Mouse (Mus musculus) CH12.LX (cell line): Measurements from ENCODE around the gene Entpd4b.
"Not testable (repeated sequence)": the region's sequence is repeated elsewhere in the genome, so short reads cannot be mapped to it uniquely, and the experiment has no call there.

Experiments used
- EP300 ChIP-seq: IDR thresholded peaks from 2 replicates; pipeline ENCODE4 v1.6.1; 2011; ENCODE audit warnings: low read length, improper control_type of control experiment
- ETS1 ChIP-seq: conservative IDR thresholded peaks from 2 replicates; pipeline ENCODE4 v1.6.1; 2012; ENCODE audit warnings: low read depth, mild to moderate bottlenecking, inconsistent platforms, low read length, improper control_type of control experiment, moderate library complexity
- MAX ChIP-seq: IDR thresholded peaks from 2 replicates; pipeline ENCODE4 v1.6.1; 2011; ENCODE audit warnings: low read length, improper control_type of control experiment
- MEF2A ChIP-seq: IDR thresholded peaks from 2 replicates; pipeline ENCODE4 v1.6.1; 2014; ENCODE audit warnings: low read depth, mild to moderate bottlenecking, inconsistent platforms, low read length, improper control_type of control experiment, borderline replicate concordance
- POLR2A ChIP-seq: IDR thresholded peaks from 2 replicates; pipeline ENCODE4 v1.6.1; 2011; ENCODE audit warnings: low read depth, mild to moderate bottlenecking, improper control_type of control experiment, low read length
- ZKSCAN1 ChIP-seq: IDR thresholded peaks from 2 replicates; pipeline ENCODE4 v1.6.1; 2012; ENCODE audit warnings: low read depth, inconsistent platforms, low read length, improper control_type of control experiment, borderline replicate concordance

DNA sequence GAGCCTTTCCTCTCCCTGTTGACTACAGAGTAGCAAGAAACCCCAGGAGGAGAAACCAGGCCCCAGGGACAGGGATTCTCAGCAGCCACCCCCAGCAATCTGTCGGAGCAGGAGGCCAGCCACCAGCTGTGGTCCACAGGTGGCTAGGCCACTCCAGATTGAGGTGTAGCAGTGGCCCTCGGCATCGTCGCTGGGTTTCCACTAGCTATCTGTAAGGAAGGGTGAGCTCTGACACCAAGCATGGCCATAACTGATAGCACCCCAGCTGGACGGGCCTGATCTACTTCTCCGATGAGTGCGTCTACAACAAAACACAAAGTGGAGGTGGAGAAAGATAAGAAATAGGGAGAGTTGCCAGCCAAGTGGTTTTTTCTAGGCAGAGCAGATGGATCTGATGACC, 18.7 kb upstream of the Entpd4b start:
- TF ChIP-seq ZKSCAN1, POLR2A, MAX, MEF2A, ETS1, EP300: not testable (repeated sequence)
